Mouse (Mus musculus): ENCODE data around the gene Zfp652. TPM values are rescaled to one million over a fixed set of nuclear protein-coding genes. Genes with fewer than 3 reads are reported as not detected.
A peak's percentile ranks its signal among the peaks of the same experiment; 100 is the strongest.

Zfp652 gene
- polyA plus RNA-seq, 1 experiment from 2014 or later = 32.1 TPM

GRCm38 (mm10) chr11:95713811-95714241, 1.4 kb downstream of the Zfp652 start:
- Histone ChIP-seq H3K9me3 (no peaks in the 10 kb centered on the region), H3K9ac (replicated peaks) (peak overlapping the region; percentile 98), H3K27me3 (no peaks in the 10 kb centered on the region), H3K4me3 (replicated peaks) (peak overlapping the region; percentile 95), H3K27ac (peak overlapping the region; percentile 98), H3K36me3 (no peaks in the 10 kb centered on the region), H3K4me2 (replicated peaks) (peak overlapping the region; percentile 88), H3K4me1 (replicated peaks) (peaks cover 36% of the 10 kb centered on the region)
- 0 out of 2 replicates have a peak, but pooled peaks have one; percentile 18 for ATAC-seq
- 0% methylated on average over 13 of the region's 13 CpGs for WGBS

- 44% methylated on average over 7 of the region's 7 CpGs for WGBS
- no peaks in the 10 kb centered on the region for H3K27me3 ChIP-seq
- H3K4me2 ChIP-seq (replicated peaks) = peak overlapping the region; percentile 88
- peak overlapping the region; percentile 95 for H3K4me3 ChIP-seq (replicated peaks)
- H3K9ac ChIP-seq (replicated peaks) = peak overlapping the region; percentile 98
- peaks cover 36% of the 10 kb centered on the region for H3K4me1 ChIP-seq (replicated peaks)
- no peaks in the 10 kb centered on the region for H3K36me3 ChIP-seq
- ATAC-seq = no peak
- H3K27ac ChIP-seq = peak overlapping the region; percentile 98
- no peaks in the 10 kb centered on the region for H3K9me3 ChIP-seq
These were observed 1.9 kb downstream of the Zfp652 start for GRCm38 (mm10) chr11:95714411-95714810.

GRCm38 (mm10) chr11:95716136-95716535, 3.7 kb downstream of the Zfp652 start:
- Histone ChIP-seq H3K4me3 (replicated peaks) (no peak overlapping the region), H3K9me3 (no peaks in the 10 kb centered on the region), H3K4me2 (replicated peaks) (no peak overlapping the region), H3K9ac (replicated peaks) (no peak overlapping the region), H3K36me3 (no peaks in the 10 kb centered on the region), H3K27me3 (no peaks in the 10 kb centered on the region), H3K4me1 (replicated peaks) (peaks cover 36% of the 10 kb centered on the region), H3K27ac (no peak overlapping the region)
- no peak for ATAC-seq
- 66% methylated on average over 8 of the region's 8 CpGs for WGBS

GRCm38 (mm10) chr11:95719356-95719755, 6.9 kb downstream of the Zfp652 start:
- Histone ChIP-seq H3K36me3 (no peaks in the 10 kb centered on the region), H3K9ac (replicated peaks) (no peak overlapping the region), H3K4me2 (replicated peaks) (no peak overlapping the region), H3K4me1 (replicated peaks) (peaks cover 27% of the 10 kb centered on the region), H3K27me3 (no peaks in the 10 kb centered on the region), H3K9me3 (no peaks in the 10 kb centered on the region), H3K27ac (no peak overlapping the region), H3K4me3 (replicated peaks) (no peak overlapping the region)
- no peak for ATAC-seq
- 90% methylated on average over 3 of the region's 3 CpGs for WGBS

GRCm38 (mm10) chr11:95723287-95723686, 10.8 kb downstream of the Zfp652 start, which contains the start of gene B130006D01Rik:
Gene B130006D01Rik, plus strand, starts transcription at chr11:95723587.
- no peak within 1 kb of the TSS for H3K9ac ChIP-seq (replicated peaks)
- H3K4me2 ChIP-seq (replicated peaks) = no peak within 1 kb of the TSS
- no peaks in the 10 kb centered on the region for H3K27me3 ChIP-seq
- H3K36me3 ChIP-seq = no peaks in the 10 kb centered on the region
- H3K4me1 ChIP-seq (replicated peaks) = 0 out of 2 replicates have a peak, but pooled peaks cover 4% of the 10 kb centered on the region
- no peaks in the 10 kb centered on the region for H3K9me3 ChIP-seq
- no peak within 1 kb of the TSS for H3K27ac ChIP-seq
- no peak for ATAC-seq
- H3K4me3 ChIP-seq (replicated peaks) = no peak within 1 kb of the TSS
- WGBS = 97% methylated on average over 5 of the region's 5 CpGs

- Histone ChIP-seq H3K27ac (no peak overlapping the region), H3K9ac (replicated peaks) (no peak overlapping the region), H3K4me1 (replicated peaks) (0 out of 2 replicates have a peak, but pooled peaks cover 4% of the 10 kb centered on the region), H3K36me3 (no peaks in the 10 kb centered on the region), H3K4me3 (replicated peaks) (no peak overlapping the region), H3K4me2 (replicated peaks) (no peak overlapping the region), H3K27me3 (no peaks in the 10 kb centered on the region), H3K9me3 (no peaks in the 10 kb centered on the region)
- no peak for ATAC-seq
- 91% methylated on average over 4 of the region's 4 CpGs for WGBS
These were observed 12.0 kb downstream of the Zfp652 start for GRCm38 (mm10) chr11:95724466-95724865.

GRCm38 (mm10) chr11:95726156-95726555, 13.7 kb downstream of the Zfp652 start:
- Histone ChIP-seq H3K27ac (no peak overlapping the region), H3K9ac (replicated peaks) (no peak overlapping the region), H3K27me3 (no peaks in the 10 kb centered on the region), H3K4me3 (replicated peaks) (no peak overlapping the region), H3K4me1 (replicated peaks) (0 out of 2 replicates have a peak, but pooled peaks cover 4% of the 10 kb centered on the region), H3K4me2 (replicated peaks) (no peak overlapping the region), H3K36me3 (no peaks in the 10 kb centered on the region), H3K9me3 (no peaks in the 10 kb centered on the region)
- no peak for ATAC-seq
- 86% methylated on average over 4 of the region's 4 CpGs for WGBS

- Histone ChIP-seq H3K4me1 (replicated peaks) (0 out of 2 replicates have a peak, but pooled peaks cover 4% of the 10 kb centered on the region), H3K27ac (no peak overlapping the region), H3K4me2 (replicated peaks) (no peak overlapping the region), H3K9ac (replicated peaks) (no peak overlapping the region), H3K36me3 (no peaks in the 10 kb centered on the region), H3K27me3 (no peaks in the 10 kb centered on the region), H3K4me3 (replicated peaks) (no peak overlapping the region), H3K9me3 (no peaks in the 10 kb centered on the region)
- no peak for ATAC-seq
- WGBS = 93% methylated on average over 5 of the region's 5 CpGs
These were observed 15.5 kb downstream of the Zfp652 start for GRCm38 (mm10) chr11:95727947-95728346.

- H3K9me3 ChIP-seq = no peaks in the 10 kb centered on the region
- no peak overlapping the region for H3K9ac ChIP-seq (replicated peaks)
- no peaks in the 10 kb centered on the region for H3K27me3 ChIP-seq
- WGBS = 84% methylated on average over 12 of the region's 12 CpGs
- no peaks in the 10 kb centered on the region for H3K36me3 ChIP-seq
- no peak overlapping the region for H3K27ac ChIP-seq
- 0 out of 2 replicates have a peak, but pooled peaks cover 4% of the 10 kb centered on the region for H3K4me1 ChIP-seq (replicated peaks)
- no peak overlapping the region for H3K4me3 ChIP-seq (replicated peaks)
- H3K4me2 ChIP-seq (replicated peaks) = no peak overlapping the region
- ATAC-seq = no peak
These were observed 16.7 kb downstream of the Zfp652 start for GRCm38 (mm10) chr11:95728916-95729907.

- H3K9ac ChIP-seq (replicated peaks) = no peak overlapping the region
- WGBS = 90% methylated on average over 2 of the region's 2 CpGs
- no peaks in the 10 kb centered on the region for H3K36me3 ChIP-seq
- no peaks in the 10 kb centered on the region for H3K27me3 ChIP-seq
- H3K4me1 ChIP-seq (replicated peaks) = no peaks in the 10 kb centered on the region
- ATAC-seq = no peak
- H3K4me2 ChIP-seq (replicated peaks) = no peak overlapping the region
- no peak overlapping the region for H3K27ac ChIP-seq
- H3K9me3 ChIP-seq = no peaks in the 10 kb centered on the region; the same call in 1 of the 2 replicates
- no peak overlapping the region for H3K4me3 ChIP-seq (replicated peaks)
These were observed 22.0 kb downstream of the Zfp652 start for GRCm38 (mm10) chr11:95734485-95734884.

- Histone ChIP-seq H3K4me1 (replicated peaks) (no peaks in the 10 kb centered on the region), H3K36me3 (no peaks in the 10 kb centered on the region), H3K4me2 (replicated peaks) (no peak overlapping the region), H3K9me3 (no peaks in the 10 kb centered on the region; the same call in 1 of the 2 replicates), H3K27ac (no peak overlapping the region), H3K4me3 (replicated peaks) (no peak overlapping the region), H3K27me3 (no peaks in the 10 kb centered on the region), H3K9ac (replicated peaks) (no peak overlapping the region)
- 92% methylated on average over 3 of the region's 3 CpGs for WGBS
- no peak for ATAC-seq
These were observed 25.3 kb downstream of the Zfp652 start for GRCm38 (mm10) chr11:95737811-95738210.

GRCm38 (mm10) chr11:95744521-95744920, 32.0 kb downstream of the Zfp652 start:
- ATAC-seq = no peak
- no peak overlapping the region for H3K27ac ChIP-seq
- H3K27me3 ChIP-seq = no peaks in the 10 kb centered on the region
- H3K4me2 ChIP-seq (replicated peaks) = no peak overlapping the region
- H3K9ac ChIP-seq (replicated peaks) = no peak overlapping the region
- H3K4me3 ChIP-seq (replicated peaks) = no peak overlapping the region
- H3K4me1 ChIP-seq (replicated peaks) = no peaks in the 10 kb centered on the region
- H3K9me3 ChIP-seq = no peaks in the 10 kb centered on the region; the same call in 1 of the 2 replicates
- H3K36me3 ChIP-seq = peaks cover 15% of the 10 kb centered on the region
- 91% methylated on average over 2 of the region's 2 CpGs for WGBS
